Mouse (Mus musculus) retina, embryonic 14.5 days (tissue): Measurements from ENCODE around the gene Fau.

ENCODE experiments used
- DNase-seq: peaks from one replicate; pipeline ENCODE4 v3.0.0-alpha.2; 2015; ENCODE audit warnings: low spot score

Fau gene

GRCm38 (mm10) chr19:6045366-6046293 is 12.0 kb upstream of the Fau start:
- DNase-seq: no peak

- DNase-seq: peak; percentile 94
Measured at GRCm38 (mm10) chr19:6046294-6047153, 11.1 kb upstream of the Fau start, which contains the start of gene Syvn1. Syvn1 (plus strand) TSS chr19:6046576.

GRCm38 (mm10) chr19:6047154-6047898 is 10.3 kb upstream of the Fau start:
- no peak for DNase-seq

GRCm38 (mm10) chr19:6047899-6048166 is 9.8 kb upstream of the Fau start:
- DNase-seq: no peak

GRCm38 (mm10) chr19:6048681-6049410 is 8.8 kb upstream of the Fau start:
- DNase-seq: no peak

GRCm38 (mm10) chr19:6052516-6052915 is 5.1 kb upstream of the Fau start:
- DNase-seq: no peak

- no peak for DNase-seq
Measured at GRCm38 (mm10) chr19:6054296-6054695, 3.3 kb upstream of the Fau start.

- no peak for DNase-seq
Measured at GRCm38 (mm10) chr19:6056696-6057095, 948 bp upstream of the Fau start.

GRCm38 (mm10) chr19:6058513-6058912 is 869 bp downstream of the Fau start:
- DNase-seq: no peak

- no peak for DNase-seq
Measured at GRCm38 (mm10) chr19:6058966-6059365, 1.3 kb downstream of the Fau start.

GRCm38 (mm10) chr19:6061021-6061533 is 3.4 kb downstream of the Fau start, which contains the start of gene Znhit2:
Znhit2 (plus strand) TSS chr19:6061192.
- peak; percentile 95 for DNase-seq

GRCm38 (mm10) chr19:6061641-6062302 is 4.1 kb downstream of the Fau start:
- peak; percentile 46 for DNase-seq

GRCm38 (mm10) chr19:6062418-6062817 is 4.8 kb downstream of the Fau start:
- no peak for DNase-seq

GRCm38 (mm10) chr19:6063081-6063480 is 5.4 kb downstream of the Fau start:
- no peak for DNase-seq

- DNase-seq: no peak
Measured at GRCm38 (mm10) chr19:6066571-6066970, 8.9 kb downstream of the Fau start.

- DNase-seq: peak; percentile 91
Measured at GRCm38 (mm10) chr19:6067011-6067723, 9.5 kb downstream of the Fau start.

GRCm38 (mm10) chr19:6067724-6068415 is 10.2 kb downstream of the Fau start, which contains the start of gene Tm7sf2:
Tm7sf2 (minus strand) TSS chr19:6068373.
- DNase-seq: peak; percentile 92

- no peak for DNase-seq
Measured at GRCm38 (mm10) chr19:6068951-6069350, 11.3 kb downstream of the Fau start.

GRCm38 (mm10) chr19:6069851-6070250 is 12.2 kb downstream of the Fau start:
- DNase-seq: no peak
